Mouse (Mus musculus) brain, embryonic 14.5 days (tissue): ENCODE results near the gene Dvl1. TPM values are rescaled to one million over a fixed set of nuclear protein-coding genes. Genes with fewer than 3 reads are reported as not detected.

Source experiments
- DNase-seq: peaks from one replicate; pipeline ENCODE4 v3.0.0-alpha.2; 2011; ENCODE audit warnings: low read depth
- CTCF ChIP-seq: fragments of 200-500 bp; IDR thresholded peaks from 2 replicates; pipeline ENCODE4 v1.5.1; 2012; ENCODE audit warnings: inconsistent platforms, mild to moderate bottlenecking, moderate library complexity, borderline replicate concordance; ENCODE audit not compliant: insufficient read depth, insufficient read length; ENCODE audit errors: extremely low read depth
- POLR2A ChIP-seq: fragments of 200-500 bp; IDR thresholded peaks from 2 replicates; pipeline ENCODE4 v1.6.1; 2012; ENCODE audit warnings: mild to moderate bottlenecking, inconsistent platforms, borderline replicate concordance; ENCODE audit not compliant: poor library complexity, insufficient read depth, insufficient read length, severe bottlenecking; ENCODE audit errors: extremely low read depth
- polyA plus RNA-seq: library from polyadenylated mRNA; depleted of rRNA; stranded (reverse); fragments of >200 nt; gene quantifications from 2 replicates; pipeline ENCODE4 v1.2.3, GENCODE M21; 2012

The Dvl1 gene
- polyA plus RNA-seq, 1 experiment = 139 TPM

- DNase-seq = peak; percentile 99
- peak; percentile 92 for TF ChIP-seq CTCF
- peak; percentile 46; the same call in 1 of the 2 replicates for TF ChIP-seq POLR2A
Observed at GRCm38 (mm10) chr4:155831205-155831766, 15.9 kb upstream of the Dvl1 start, which contains the start of gene Aurkaip1. Aurkaip1 (plus strand) TSS chr4:155831272.

GRCm38 (mm10) chr4:155831831-155832230 lies 15.4 kb upstream of the Dvl1 start:
- TF ChIP-seq POLR2A = no peak
- DNase-seq = no peak

DNA sequence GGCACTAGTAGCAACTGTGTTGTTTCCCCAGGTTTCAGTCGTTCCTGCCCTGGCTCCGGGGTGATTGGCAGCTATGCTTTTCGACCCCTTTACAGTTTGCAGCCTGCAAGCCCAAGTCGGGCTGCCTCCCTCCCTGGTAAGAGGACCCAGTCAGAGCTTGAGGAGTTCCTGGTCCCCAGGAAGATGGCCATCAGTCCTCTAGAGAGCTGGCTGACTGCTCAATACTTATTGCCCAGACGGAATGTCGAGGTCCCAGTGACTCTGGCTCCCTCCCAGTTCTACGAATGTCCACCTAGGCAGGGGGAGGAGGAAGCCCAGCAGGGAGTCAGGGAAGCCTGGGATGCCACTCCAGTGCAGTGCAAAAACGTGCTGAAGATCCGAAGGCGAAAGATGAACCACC lies 14.9 kb upstream of the Dvl1 start:
- DNase-seq = no peak
- TF ChIP-seq CTCF (no peak), POLR2A (no peak)

DNA sequence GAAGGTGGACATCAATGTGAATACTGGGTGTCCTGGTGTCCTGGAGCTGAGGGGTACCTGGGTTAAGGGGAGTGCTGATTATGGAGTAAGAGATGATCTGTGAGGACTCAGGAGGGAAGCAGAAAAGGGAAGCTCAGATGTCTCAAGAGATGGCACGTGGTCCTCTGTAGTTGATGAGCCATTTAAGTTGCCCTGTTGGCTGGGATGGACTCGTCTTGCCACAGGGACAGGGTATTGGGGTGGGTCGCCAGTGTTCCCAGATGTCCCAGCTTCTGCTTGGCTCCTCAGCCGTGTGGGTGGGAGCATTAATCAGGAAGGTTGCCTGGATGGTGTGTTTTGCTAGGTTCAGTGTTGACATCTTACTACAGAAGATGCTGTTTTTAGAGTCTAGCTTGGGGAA lies 14.0 kb upstream of the Dvl1 start:
- no peak for TF ChIP-seq POLR2A
- TF ChIP-seq CTCF = no peak
- no peak for DNase-seq

GRCm38 (mm10) chr4:155833836-155834235 lies 13.4 kb upstream of the Dvl1 start:
- DNase-seq = peak; percentile 82
- TF ChIP-seq POLR2A = no peak
- TF ChIP-seq CTCF = peak; percentile 73

DNA sequence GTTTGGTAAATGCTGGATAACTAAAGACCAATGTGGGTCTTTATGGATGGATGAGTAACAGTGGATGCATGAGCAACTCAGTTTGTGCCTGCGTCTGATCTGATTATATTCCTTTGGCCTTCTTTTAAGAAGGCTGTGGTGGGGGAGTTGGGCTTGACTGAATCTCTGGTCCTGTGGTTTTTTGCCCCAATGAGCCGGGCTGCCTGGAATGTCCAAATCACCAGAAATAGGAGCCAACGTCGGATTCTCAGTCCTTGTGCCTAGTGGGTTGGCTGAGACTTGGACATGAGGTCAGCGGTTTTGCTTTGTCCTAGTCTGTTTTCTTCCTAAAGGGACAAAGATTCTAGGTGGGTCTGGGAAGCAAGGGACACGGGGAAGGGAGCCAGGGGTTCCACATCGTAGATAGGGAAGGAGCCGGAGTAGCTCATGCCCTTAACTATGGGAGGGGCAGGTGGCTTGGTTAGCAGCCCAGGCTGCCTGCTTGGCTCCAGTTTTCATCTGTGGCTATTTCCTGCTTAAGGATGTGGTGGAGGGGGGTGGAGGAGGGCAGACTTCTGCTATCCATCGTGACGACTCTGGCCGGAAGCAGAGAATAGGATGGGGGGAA lies 9.7 kb upstream of the Dvl1 start:
- DNase-seq = no peak
- TF ChIP-seq POLR2A (no peak), CTCF (no peak)

- no peak for DNase-seq
- TF ChIP-seq POLR2A = no peak
- TF ChIP-seq CTCF = no peak
Observed at GRCm38 (mm10) chr4:155838187-155839153, 8.7 kb upstream of the Dvl1 start.

GRCm38 (mm10) chr4:155839483-155839910 lies 7.7 kb upstream of the Dvl1 start, which contains the start of gene Mxra8:
Mxra8 (plus strand) TSS chr4:155839680.
- peak; percentile 69 for DNase-seq
- TF ChIP-seq CTCF (no peak), POLR2A (no peak)

- DNase-seq = no peak
- TF ChIP-seq POLR2A (no peak), CTCF (no peak)
Observed at GRCm38 (mm10) chr4:155840076-155841002, 6.9 kb upstream of the Dvl1 start.

- peak; percentile 43 for DNase-seq
- TF ChIP-seq POLR2A (no peak), CTCF (0 out of 2 replicates have a peak, but pooled peaks have one; percentile 12)
Observed at GRCm38 (mm10) chr4:155841003-155841454, 6.2 kb upstream of the Dvl1 start.
